Mouse (Mus musculus) stomach, adult 2 months (tissue): ENCODE results near the gene Bud31. TPM values are rescaled to one million over a fixed set of nuclear protein-coding genes. Genes with fewer than 3 reads are reported as not detected.

Experiments used
- polyA plus RNA-seq: library from polyadenylated mRNA; depleted of rRNA; stranded (reverse); fragments of >200 nt; gene quantifications from 2 replicates; pipeline ENCODE4 v1.2.3, GENCODE M21; 2012; rRNA removed

Gene Bud31
- 23.2 and 25.2 TPM in 2 replicates for polyA plus RNA-seq

DNA sequence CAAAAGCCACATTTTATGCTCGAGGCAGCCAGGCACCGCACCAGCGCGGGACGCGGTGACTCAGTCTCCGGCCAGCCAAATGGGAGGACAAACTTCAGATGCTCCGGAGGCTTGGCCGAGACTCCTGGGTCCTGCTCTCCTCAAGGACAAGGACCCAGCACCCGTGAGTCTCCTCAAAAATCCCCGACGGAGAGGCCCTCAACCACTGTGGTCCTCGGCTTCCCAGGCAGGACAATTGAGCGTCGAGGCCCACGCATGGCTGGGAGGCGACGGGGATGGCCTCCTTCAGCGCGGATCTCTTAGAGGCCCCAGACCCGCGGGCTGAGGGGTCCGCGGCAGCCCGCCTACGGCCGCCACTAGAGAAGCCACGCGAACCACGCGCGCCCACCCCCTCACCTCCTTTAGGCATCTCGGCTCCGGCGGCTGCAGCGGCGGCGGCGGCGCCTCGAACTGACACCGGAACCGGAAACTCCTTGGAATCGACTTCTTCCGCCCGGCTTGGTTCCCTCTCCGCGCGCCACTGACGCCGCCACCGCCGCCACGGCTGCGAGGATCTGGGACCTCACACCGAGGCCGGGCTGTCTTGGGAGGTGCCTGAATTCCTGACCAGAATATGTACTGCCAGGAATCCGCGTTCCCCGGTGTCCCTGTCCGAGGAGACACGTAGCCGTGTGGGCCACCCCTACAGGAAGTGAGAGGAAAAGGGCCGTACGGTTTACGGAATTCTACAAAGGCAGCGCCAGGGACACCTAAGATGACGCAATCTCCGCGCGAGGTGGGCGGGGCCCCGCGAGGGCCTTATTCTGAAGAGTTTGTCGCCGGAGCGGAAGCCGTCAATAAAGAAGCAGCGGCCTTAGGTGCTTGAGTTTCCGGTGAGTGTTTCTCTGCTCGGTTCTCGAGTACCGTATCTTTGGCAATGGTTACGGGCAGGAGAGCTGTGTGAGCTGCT, at the start of gene Bud31, which contains the start of gene Pdap1:
Gene Bud31, plus strand, starts transcription at position 792 of the 949 bp plus-strand sequence.
Gene Pdap1, minus strand, starts transcription at position 668 of the 949 bp plus-strand sequence.

DNA sequence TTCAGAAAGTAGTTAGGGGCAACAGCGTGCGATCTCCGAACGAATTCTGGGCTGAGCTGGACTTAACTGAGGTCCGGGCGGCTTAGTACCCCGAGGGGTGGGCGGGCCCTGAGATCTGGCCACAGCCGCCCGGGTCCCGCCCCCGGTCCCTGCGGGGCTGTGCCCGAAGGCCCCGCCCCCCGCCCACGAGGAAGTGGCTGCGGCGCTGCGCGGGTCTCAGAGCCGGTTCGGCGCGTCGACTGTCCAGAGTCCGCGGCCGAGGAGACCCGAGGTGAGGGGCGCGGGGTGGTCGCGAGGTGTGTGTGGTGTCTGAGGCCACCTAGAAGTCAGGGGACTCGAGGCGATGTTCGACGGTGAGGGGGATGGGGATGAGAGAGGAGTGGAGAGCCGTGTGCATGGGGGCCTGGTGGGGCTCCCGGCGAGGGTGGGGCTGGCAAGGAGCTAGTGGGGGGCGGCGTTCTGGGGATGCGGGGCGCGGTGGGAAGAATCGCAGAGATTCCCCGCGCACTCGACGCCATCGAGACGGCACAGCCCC, 26.0 kb upstream of the Bud31 start, which contains the start of gene Arpc1b:
Gene Arpc1b, plus strand, starts transcription at position 145 of the 535 bp plus-strand sequence.

DNA sequence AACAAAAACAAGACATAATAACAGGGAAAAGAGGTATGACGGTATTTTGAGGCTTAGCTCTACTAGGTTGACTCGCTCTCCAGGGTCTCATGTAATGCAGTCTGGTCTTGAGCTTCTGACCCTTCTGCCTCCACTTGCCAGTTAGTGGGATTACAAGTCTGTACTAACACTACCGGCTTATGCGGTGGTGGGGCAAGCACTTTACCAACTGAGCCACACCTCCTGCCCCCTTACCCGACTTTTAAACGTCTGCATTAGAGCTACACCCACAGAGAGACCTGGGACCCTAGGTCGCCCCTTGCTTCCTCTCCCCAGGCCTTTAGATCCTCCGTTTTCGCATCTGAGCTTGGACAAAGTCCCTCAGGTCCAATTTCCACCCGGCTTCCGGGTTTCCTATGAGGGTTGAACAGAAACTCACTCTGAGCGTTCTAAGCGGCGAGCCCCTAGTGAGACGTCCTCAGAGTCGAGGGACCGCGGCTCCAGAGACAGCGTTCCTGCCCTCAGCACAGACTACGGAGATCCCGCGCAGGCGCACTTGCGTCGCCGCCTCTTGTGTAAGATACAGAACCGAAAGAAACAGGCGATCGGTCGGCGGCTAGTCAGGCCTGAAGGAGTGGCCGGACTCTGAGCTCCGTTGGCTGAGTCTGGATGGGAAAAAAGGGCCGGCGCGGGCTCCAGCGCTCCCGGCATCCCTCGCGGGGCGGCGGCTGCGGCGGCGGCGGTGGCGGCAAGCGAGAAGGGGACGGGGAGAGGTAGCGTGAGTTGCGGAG, 26.6 kb downstream of the Bud31 start, which contains the start of the genes Ptcd1 and Cpsf4:
Gene Ptcd1, minus strand, starts transcription at position 573 of the 770 bp plus-strand sequence.
Gene Cpsf4, plus strand, starts transcription at position 678 of the 770 bp plus-strand sequence.

DNA sequence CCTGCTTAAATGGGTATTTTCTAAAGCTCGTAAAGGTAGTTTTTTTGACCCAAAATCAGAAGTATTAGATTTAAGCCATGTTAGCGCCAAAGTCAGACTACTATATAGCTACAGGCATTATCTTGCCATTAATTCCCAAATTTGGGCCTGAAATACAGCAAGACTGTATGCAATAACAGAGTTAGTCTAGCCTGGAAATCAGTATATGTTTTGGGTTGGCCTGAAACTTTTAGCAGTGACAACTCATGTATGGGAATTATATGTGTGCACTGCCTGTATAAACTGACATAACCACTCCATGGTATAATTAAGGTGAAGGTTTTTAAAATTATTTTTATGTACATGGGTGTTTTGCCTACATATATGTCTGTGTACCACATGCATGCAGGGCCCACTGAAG, 51.8 kb downstream of the Bud31 start, which contains the start of gene Atp5j2:
Gene Atp5j2, minus strand, starts transcription at position 101 of the 400 bp plus-strand sequence.

Other genes with a start within 250 kb of the Bud31 start
- gene Smurf1, start 174.5 kb upstream of the Bud31 start, polyA plus RNA-seq, result 14.7 and 15.0 TPM in 2 replicates
- gene Gm4871, start 107.6 kb upstream of the Bud31 start, polyA plus RNA-seq, result not detected in 2 replicates
- not detected in 2 replicates for gene 1700018F24Rik, start 97.4 kb upstream of the Bud31 start, polyA plus RNA-seq
- gene Arpc1a, start 56.5 kb upstream of the Bud31 start, polyA plus RNA-seq, result 44.3 and 48.9 TPM in 2 replicates
- gene Kpna7, start 56.3 kb upstream of the Bud31 start, polyA plus RNA-seq, result 0.15 TPM in 1 of 2 replicates, not detected in the other
- gene Arpc1b, start 26.1 kb upstream of the Bud31 start, polyA plus RNA-seq, result 304 and 321 TPM in 2 replicates
- gene Pdap1, start 124 bp upstream of the Bud31 start, polyA plus RNA-seq, result 12.1 and 13.0 TPM in 2 replicates
- 3.8 and 4.2 TPM in 2 replicates for gene Ptcd1, start 26.7 kb downstream of the Bud31 start, polyA plus RNA-seq
- gene Cpsf4, start 26.9 kb downstream of the Bud31 start, polyA plus RNA-seq, result 11.0 and 11.7 TPM in 2 replicates
- 46.2 and 49.2 TPM in 2 replicates for gene Atp5j2, start 51.7 kb downstream of the Bud31 start, polyA plus RNA-seq
- gene Zkscan14, start 61.5 kb downstream of the Bud31 start, polyA plus RNA-seq, result 0.90 and 0.97 TPM in 2 replicates
- 0.91 and 1.6 TPM in 2 replicates for gene Zkscan5, start 64.2 kb downstream of the Bud31 start, polyA plus RNA-seq
- gene Zfp655, start 91.4 kb downstream of the Bud31 start, polyA plus RNA-seq, result 1.9 and 3.0 TPM in 2 replicates
- 5.4 and 6.1 TPM in 2 replicates for gene Zscan25, start 140.1 kb downstream of the Bud31 start, polyA plus RNA-seq
- gene Cyp3a57, start 204.9 kb downstream of the Bud31 start, polyA plus RNA-seq, result not detected in 2 replicates